Mouse (Mus musculus): ENCODE results near the gene Itih1. TPM values are rescaled to one million over a fixed set of nuclear protein-coding genes. Genes with fewer than 3 reads are reported as not detected.

Gene Itih1
- polyA plus RNA-seq (2017; shearing (Covaris generic)) = not detected

DNA sequence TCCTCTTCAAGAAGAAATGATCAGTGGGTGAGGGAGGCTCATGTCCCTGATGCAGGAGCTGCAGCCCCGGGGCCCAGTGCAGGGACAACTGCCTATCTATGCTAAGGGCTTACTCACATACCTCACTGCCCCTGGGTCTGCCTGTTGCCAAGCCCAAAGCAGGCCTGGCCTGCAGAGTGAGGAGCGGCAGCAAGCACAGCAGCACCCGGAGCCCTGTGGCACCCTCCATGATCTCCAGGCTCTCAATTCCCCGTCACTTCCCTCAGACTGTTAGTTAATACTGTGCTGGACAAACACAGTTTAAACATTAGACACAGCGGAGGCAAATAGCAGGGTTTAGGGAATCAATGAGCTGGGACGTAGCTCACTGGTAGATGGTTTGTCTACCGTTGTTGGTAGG, at the start of gene Itih1:
Itih1 (minus strand) TSS at position 252 of the 400 bp plus-strand sequence.
- no peak for ATAC-seq

DNA sequence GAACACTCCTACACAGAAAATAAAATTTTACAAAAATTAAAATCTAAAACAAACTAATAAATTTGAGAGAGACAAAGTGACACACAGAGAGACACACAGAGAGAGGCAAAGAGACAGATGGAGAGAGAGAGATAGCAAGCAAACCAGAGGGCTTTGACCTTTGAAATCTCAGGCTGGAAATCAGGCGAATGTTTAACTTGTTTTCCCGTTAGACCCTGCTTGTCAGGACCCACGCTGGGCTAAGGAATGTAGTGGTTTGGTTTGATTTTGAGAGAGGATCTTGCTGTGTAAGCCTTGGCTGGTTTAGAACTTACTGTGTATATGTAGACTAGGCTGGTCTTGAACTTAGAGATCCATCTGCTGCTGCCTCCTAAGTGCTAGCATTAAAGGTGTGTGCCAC, 33.1 kb upstream of the Itih1 start:
- no peak for ATAC-seq

DNA sequence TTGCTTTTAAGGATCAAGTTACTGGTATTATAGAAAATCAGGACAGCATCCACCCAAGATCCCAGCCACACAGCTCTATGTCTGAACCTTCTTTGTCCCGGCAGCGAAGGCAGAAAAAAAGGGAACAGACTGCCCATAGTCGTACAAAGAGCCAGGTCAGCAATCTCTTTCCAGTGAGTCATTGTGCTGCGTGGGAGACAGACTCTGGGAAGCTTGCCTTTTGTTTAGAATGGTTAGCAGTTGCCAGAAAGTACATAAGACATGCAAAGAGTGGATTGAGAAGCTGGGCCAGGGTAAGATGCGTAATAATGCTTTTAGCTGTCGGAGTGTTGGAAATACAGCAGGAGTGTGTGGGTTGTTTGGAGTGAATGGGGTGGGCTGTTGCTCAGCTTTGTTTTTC, 31.1 kb upstream of the Itih1 start:
- no peak for ATAC-seq

DNA sequence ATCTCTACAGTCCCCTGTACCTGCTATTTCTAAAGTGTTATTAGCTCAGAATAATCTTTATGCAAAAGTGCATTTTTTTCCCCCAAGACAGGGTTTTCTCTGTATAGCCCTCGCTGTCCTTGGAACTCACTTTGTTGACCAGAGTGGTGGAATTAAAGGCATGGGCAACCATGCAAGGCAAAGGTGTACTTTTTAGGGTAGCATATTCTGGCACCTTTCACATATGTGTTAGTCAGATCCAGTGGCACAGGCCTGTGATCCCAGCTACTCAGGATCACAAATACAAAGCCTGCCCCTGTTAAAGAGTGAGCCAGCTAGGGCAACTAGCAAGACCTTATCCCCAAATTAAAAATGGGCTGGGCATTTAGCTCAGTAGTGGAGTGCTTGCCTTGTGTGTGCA, 17.3 kb upstream of the Itih1 start:
- ATAC-seq = no peak

DNA sequence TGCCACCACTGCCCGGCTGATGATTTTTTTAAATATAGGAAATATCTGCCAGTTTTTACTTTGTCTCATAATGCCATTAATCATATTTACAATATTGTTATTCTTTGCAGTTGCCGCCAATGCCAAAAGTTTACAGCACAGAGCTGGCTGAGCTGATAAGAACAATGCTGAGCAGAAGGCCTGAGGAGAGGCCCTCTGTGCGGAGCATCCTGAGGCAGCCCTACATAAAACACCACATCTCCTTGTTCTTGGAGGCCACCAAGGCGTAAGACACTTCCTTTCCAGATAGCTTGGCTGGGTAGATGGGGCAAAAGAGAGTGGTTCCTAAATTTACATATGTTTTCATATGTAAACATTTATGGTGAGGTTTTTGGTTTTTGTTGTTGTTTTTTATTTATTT, 15.9 kb upstream of the Itih1 start:
- no peak for ATAC-seq

DNA sequence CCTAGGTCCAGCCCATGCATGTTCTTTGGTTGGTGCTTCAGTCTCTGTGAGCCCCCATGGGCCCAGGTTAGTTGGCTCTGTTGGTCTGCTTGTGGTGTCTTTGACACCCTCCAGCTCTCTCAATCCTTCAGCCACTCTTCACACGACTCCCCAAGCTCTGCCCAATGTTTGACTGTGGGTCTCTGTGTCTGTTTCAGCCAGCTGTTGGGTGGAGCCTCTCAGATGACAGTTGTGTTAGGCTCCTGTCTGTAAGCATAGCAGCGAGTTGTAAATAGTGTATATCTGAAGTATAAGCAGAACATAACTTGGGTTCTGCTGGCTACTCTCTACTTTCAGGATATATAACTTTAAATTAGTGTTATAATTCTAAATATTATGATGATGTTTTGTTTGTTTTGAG, 15.4 kb upstream of the Itih1 start:
- no peak for ATAC-seq

DNA sequence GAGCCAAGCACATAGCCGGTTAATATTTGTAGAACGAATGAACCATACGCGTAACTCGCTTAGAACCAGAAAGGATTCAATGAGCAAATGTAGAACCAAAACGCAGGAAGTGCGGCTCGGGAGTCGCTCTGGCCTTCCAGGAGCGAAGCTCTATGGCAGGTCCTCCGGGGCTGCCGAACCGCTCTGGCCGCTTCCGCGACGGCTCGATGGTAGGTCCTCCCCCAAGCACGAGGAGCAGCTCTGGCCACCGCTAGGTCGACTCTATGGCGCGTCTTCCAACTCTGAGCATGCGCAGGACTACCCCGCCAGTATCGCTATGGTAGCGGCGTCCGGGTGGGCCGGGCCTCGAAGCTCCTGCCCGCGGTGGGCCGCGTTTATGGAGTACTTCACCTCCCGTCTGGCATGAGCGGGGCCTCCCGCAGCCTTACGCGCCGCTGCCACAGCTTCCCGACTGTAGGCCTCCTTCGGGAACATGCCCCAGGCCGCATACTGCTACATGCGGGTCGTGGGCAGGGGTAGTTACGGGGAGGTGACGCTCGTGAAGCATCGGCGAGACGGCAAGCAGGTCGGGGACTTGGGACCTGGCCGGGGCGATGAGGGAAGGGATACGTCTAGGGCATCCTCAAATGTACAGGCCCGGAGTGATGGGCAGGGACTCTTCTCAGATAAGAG, 8.2 kb upstream of the Itih1 start, which contains the start of gene Nek4:
Nek4 (plus strand) TSS at position 224 of the 672 bp plus-strand sequence.
- peak; percentile 99 for ATAC-seq

DNA sequence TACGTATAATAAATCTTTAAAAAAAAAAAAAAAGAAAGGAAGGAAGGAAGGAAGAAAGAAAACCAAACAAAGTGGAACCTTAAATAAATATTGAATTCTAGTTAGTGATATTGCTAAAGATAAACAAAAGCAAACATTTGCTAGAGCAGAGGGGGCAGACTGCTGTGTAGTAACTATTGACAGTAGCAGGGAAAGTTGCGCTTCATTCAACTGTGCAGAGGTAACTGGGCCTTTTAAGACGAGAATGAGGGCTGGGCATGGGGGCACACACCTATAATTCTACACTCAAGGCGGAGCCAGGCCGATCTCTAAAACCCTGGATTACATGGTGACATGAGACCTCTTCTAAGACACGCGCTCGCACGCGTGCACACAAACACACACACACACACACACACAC, 6.9 kb upstream of the Itih1 start:
- no peak for ATAC-seq

DNA sequence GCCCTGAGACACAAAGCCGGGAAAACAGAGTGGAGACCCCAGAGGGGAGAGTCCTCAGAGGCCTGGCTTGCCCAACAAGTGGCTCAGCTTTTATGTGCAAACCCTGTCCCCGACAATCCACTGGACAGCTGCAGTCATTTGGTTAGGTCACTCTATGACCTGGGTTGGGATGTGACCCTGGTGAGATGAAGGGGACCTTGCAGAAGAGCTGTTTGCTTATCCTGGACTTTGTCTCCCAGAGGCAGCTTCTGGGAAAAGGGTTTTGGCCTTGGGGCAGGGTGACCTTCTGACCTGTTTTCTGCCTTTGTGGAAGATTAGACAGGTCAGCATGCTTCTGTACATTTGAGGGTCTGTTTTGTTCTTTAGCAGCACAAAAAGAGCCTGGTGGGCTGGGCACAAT, 1.7 kb upstream of the Itih1 start:
- ATAC-seq = no peak

DNA sequence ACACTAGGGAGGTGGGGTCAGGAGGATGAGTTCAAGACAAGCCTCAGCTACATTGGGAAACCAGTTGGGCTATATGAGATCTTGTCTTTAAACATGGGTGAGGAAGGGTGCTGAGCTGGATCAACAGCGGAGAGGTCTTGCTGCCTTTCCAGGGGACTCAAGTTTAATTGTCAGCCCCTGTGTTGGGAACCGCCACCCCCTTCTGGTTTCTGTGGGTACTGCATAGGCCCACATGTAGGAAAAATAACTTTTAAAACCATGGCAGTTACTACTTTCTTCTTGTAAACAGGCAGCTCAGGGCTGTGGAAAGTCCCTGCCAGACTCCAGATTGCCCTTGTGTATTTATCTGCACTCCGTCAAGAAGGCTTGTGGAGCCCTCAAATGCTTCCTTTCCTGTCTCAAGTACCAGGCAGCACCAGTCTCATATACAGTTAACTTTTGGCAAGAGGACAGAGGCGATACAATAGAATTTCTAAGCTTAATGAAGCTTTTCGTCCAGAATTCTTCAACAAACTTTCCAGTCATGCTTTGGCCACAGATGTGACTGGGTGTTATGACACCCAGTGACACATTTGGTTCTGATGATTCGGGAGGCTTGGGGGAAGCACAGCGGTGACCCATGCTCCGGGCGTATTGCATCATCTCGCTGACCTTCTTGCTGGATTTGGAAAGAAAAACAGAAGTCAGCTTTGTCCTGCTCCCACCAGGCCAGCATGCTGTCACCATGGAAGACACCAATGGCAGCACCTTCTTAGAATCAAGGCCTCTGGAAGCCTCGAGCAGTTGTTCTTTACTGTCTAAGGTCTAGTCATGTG, 978 bp upstream of the Itih1 start:
- peak; percentile 71 for ATAC-seq

DNA sequence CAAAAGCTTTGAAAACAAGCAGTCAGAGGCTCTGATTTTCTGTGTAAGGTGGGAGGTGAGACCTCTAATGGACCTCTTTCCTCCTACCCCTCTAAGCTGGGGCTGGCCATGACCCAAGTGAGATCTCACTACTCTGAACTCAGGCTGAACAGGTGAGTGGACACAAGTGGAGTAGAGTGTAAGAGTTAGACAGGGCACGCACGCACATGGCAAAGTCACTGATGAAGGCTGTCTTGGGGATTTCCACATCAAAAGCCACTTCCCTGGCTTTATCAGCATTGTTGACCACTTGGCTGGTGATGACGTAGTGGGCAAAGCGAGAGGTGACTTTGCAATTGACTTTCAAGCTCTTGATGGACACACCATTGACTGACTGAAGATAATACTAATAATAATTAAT, 835 bp downstream of the Itih1 start:
- no peak for ATAC-seq

DNA sequence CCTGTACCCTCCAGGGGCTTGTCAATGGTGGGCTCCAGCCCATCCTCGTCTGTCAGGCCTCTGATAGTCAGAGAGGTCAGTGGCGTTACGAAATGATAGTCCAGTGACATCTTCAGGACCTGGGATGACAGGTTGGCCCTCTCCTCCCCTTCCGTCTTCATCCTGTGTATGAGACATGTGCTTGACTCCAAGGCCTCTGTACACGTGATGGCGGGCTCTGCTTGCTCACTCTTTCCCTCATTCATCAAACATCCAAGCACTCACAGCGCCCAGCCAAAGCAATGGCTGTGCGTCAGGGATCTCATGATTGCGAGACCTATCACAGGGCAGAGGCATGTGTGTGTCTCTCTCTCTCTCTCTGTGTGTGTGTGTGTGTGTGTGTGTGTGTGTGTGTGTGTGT, 9.7 kb downstream of the Itih1 start:
- ATAC-seq = no peak

DNA sequence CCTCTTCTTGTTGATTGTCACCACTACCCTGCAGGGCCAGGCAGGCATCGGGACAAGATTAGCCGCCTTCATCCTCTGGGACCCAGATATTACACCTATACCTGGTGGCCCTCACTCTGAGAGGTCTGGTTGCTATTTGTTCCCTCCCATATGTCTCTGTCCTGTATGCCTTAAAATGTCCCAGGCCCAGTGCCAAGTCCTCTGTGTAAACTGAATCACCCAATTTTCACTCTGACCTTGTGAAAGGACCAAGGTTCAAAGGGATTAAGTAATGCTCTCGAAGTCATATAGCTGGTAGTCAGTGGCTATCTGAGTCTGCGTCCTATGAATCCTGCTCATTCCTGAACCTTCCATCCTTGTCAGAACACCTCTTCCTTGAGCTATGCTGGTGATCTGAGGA, 12.7 kb downstream of the Itih1 start:
- ATAC-seq = no peak

DNA sequence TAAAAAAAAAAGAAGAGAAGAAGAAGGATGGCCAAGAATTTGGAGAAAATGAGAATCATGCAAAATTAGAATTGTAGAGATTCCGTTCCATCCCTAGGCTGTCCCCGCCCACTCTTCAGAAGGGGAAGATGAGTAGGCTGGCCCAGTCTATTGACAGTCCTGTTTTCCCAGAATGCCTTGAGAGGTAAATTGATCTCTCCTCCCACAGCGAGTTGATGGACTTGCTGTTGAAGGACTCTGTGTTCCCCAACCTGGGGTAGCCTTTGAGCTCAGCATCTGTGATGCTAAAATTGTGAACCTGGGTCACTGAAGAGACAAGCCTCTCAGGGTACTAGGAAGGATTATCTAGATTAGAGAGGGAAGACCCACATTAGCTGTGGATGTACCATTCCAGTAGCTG, 17.6 kb downstream of the Itih1 start:
- no peak for ATAC-seq

DNA sequence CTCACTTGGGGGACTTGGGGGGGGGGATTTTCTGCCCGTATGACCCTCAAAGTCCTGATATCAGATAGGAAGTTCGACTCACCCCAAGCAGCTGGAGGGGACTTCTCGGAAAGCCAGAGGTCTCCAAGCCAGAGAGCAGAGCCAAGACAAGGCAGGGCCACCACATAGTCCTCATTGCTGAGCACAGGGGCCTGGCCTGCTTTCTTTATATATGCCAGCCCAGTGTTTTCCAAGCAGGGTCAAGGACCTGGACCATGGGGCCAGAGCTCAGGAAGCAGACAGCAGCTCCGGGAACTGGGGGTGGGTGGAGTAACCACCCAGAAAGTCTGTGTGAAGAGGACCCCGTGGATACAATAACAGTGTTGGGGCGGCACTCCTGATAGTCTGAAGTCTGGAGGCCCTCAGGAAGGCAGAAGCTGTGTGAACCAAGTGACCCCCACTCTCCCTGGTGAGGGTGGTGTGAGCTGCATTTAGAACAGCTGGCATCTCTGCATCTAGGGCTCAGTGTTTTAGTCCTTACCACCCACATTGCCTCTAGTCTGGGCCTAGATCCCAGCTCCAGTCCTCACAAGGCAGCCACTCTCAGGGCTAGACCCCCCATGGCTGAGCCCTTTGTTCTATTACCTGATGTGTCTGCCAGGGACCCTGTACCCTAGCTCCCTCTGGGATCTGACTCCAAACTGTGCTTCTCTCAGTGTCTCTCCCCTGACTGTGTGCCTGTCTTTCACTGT, 19.5 kb downstream of the Itih1 start, which contains the start of gene Itih3:
Itih3 (minus strand) TSS at position 386 of the 731 bp plus-strand sequence.
- no peak for ATAC-seq

DNA sequence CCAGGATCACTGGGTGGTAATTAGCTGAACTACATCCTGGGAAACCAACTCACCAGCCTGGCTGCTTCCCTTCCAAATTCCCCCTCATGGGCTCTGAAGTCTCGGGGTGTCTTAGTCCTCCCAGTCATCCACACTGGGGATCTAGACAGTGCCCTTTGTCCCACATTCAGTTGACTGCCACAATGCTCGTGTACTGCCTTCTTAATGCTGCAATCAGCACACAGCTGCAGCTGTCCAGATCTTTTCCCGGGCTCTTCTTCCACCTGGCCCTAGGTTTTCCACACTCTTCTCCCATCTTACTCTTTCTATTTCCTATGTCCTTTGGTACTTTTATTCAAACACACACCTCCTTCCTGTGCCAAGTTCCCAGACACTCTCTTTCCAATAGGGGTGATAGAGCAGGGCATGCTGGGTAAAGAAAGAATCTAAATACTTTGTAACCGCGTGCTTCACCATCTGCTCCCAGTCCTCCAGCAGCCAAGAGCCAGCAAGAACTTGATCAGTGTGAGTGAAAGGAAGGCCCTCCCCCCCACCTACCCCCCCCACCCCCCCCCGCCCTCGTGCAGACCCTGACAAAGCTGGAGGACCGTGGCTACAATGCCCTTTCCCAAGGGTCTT, 20.9 kb downstream of the Itih1 start:
- ATAC-seq = no peak

DNA sequence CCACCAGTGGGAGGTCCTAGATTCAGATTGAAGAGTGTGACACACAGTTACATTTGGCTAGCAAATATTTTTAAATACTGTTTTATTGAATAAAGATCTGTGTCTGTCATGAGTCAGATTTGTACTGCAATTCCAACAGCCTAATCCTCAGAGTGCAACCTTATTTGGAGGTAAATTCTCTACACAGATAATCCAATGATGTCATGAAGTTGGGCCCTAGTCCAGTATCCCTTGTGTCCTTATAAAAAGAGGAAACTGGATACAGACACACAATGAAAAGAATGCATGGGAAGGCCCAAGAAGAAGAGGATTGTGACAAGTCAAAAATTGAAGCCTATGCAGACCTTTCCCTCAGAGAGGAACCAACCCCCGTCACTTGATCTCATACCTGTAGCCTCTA, 26.6 kb downstream of the Itih1 start:
- no peak for ATAC-seq

DNA sequence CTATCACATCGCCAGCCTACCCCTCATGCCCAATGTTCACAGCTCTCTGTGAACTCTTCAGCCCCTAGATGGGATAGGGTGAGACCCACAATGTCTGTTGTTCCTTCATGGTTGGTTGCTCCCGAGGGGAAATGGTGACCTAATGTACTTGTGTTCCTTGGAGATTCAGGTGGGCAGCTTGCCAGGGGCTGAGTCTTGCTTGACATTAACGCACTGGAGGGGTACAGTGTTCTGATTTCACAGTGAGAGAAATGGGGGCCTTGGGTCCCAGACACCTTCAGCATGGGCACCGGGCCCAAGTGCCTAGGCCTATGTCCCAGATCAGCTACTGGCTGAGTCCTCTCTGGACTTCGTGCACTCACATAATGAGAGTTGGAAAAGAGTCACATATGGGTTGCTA, 29.7 kb downstream of the Itih1 start:
- no peak for ATAC-seq

DNA sequence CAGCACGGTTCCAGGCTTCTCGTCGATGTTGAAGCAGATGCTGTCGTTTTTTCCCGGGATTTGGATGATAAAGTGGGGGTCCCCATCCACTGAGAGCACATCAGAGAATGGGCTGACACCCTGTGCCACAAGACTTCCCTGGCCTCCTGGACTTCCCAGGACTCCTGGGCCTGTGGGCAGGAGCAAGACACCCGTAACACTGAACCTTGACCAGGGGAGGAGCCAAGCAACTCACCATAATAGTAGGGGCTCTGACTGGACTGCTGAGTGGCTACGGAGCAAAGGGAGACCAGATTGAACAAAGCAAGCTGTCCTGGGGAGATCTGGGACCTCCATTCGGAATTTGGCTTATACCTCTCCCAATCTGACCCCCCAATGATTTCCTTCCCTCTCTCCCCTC, 30.4 kb downstream of the Itih1 start:
- no peak for ATAC-seq

DNA sequence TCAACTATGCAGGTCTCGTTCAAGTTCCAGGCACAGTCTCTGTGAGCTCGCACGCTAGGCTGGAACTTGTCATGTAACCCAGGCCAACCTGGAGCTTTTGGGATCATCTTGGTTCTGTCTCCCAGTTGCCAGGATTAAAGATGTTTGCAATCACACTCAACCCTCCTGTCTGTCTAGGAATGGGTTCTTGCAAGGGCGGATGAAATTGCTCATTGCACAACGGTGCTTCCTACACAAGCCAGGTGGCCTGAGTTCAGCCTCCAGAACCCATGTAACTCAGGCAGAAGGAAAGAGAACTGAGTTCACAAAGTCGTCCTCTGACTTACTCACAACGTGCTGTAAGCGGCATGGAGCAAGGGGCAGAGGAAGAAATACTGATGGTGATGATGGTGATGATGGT, 31.9 kb downstream of the Itih1 start:
- no peak for ATAC-seq

DNA sequence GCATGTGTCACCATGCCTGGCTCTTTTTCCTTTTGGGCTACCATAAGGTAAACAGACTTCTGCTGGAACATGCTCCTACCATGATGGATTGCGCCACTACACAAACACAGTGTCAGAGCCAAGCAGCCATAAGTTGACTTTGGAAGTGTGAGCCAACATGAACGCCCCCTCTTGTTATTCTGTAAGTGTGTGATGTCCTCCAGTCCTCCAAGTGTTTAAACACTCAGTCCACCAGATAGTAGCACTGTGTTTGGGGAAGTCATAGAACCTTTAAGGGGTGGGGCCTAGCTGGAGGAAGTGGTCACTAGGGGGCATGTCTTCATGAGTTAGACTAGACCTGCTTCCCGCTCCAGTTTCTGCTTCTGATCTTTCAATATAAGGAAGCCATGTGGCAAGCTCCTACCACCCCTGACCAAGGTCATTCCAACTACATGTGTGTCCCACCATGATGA, 35.2 kb downstream of the Itih1 start:
- no peak for ATAC-seq

DNA sequence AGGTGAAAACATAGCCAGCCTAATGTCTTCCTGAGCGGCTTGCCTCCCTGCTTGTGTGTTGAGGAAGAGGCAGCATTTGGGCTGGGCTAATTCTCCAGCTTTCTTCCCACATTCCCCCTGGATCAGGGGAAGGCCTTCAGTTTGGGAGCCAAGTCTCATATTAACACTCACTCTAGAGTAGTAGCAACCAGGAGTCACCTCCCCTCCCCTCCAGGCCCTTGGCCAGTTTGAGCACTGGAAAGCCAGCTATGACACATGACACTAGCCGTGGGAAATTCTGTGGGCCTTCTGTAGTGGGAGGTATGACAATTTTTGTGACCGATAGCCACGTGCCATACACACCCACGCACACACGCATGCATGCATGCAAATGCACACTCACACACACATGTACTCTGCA, 37.1 kb downstream of the Itih1 start:
- no peak for ATAC-seq

DNA sequence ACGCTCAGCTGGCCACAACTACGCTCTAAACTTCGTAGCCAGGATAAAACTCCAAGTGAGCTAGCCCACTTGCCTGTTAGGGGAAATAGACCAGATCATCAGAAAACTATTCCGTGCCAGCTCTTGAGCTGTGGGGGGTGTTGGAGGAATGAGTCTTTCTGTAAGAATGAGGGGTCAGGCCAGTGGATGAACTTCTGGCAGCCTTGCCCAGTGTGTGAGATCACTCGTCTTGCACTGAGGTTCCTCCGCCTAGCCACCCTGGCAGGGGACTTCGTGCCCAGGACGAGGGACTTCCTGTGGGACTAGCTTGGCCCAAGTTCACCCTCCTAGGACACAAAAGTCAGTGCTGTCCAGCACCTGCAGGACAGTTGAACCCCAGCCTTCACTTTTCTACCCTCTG, 38.8 kb downstream of the Itih1 start:
- no peak for ATAC-seq
